Mouse (Mus musculus) CH12.LX (cell line): ENCODE data around the gene Tigd3. TPM values are rescaled to one million over a fixed set of nuclear protein-coding genes. Genes with fewer than 3 reads are reported as not detected.
A peak's percentile ranks its signal among the peaks of the same experiment; 100 is the strongest.

ENCODE experiments used
- DNase-seq: peaks from one replicate; pipeline ENCODE4 v3.0.0-alpha.2; 2013; ENCODE audit errors: extremely low read depth
- H3K27ac ChIP-seq: 2 replicates; pipeline ENCODE4 v1.5.1; 2012; ENCODE audit warnings: low read depth, mild to moderate bottlenecking, control low read depth, moderate library complexity; ENCODE audit not compliant: insufficient read depth
- H3K27me3 ChIP-seq: replicated peaks from 2 replicates; pipeline ENCODE3; 2012; ENCODE audit warnings: inconsistent platforms
- H3K36me3 ChIP-seq, 2 experiments: replicated peaks in 1 of 2; 2 replicates each; pipeline versions ENCODE3 to v1.6.1; 2012; ENCODE audit warnings: inconsistent platforms in 1 of 2, low read length in 1 of 2, mild to moderate bottlenecking in 1 of 2, mixed read lengths in 1 of 2, moderate library complexity in 1 of 2; ENCODE audit not compliant: control insufficient read depth in 1 of 2, insufficient read depth in 1 of 2
- H3K4me1 ChIP-seq, 2 experiments: 2 replicates each; pipeline ENCODE4 v1.6.1; 2012; ENCODE audit warnings: inconsistent platforms in 1 of 2, moderate library complexity in 1 of 2; ENCODE audit not compliant: insufficient read depth in 2 of 2, control insufficient read depth in 1 of 2
- H3K4me2 ChIP-seq: 2 replicates; pipeline ENCODE4 v1.6.1; 2012; ENCODE audit warnings: low read depth, mild to moderate bottlenecking, control low read depth; ENCODE audit not compliant: poor library complexity, insufficient read depth, severe bottlenecking
- H3K4me3 ChIP-seq, 3 experiments: fragments of 150-350 bp in 1 of 3; sonication (generic) in 1 of 3; replicated peaks in 1 of 3; 2 replicates each; pipeline versions ENCODE3 to v1.5.1; 2011 to 2012; ENCODE audit warnings: low read depth in 2 of 3, low read length in 2 of 3, mild to moderate bottlenecking in 2 of 3, moderate library complexity in 2 of 3, control low read depth in 1 of 3, improper control_type of control experiment in 1 of 3, inconsistent platforms in 1 of 3, mixed read lengths in 1 of 3; ENCODE audit not compliant: poor library complexity in 1 of 3
- H3K79me2 ChIP-seq: replicated peaks from 2 replicates; pipeline ENCODE4 v1.6.1; 2012; ENCODE audit warnings: mild to moderate bottlenecking, moderate library complexity; ENCODE audit not compliant: control insufficient read depth, poor library complexity, insufficient read depth, severe bottlenecking; ENCODE audit errors: extremely low read depth
- H3K9ac ChIP-seq: 2 replicates; pipeline ENCODE4 v1.6.1; 2012; ENCODE audit warnings: low read depth, mild to moderate bottlenecking, control low read depth, moderate library complexity; ENCODE audit not compliant: insufficient read depth
- H3K9me3 ChIP-seq: replicated peaks from 2 replicates; pipeline ENCODE3; 2012; ENCODE audit warnings: low read length, inconsistent platforms, mixed read lengths
- BHLHE40 ChIP-seq: IDR thresholded peaks from 2 replicates; pipeline ENCODE4 v1.6.1; 2011; ENCODE audit warnings: mild to moderate bottlenecking, low read depth, low read length, improper control_type of control experiment
- CHD1 ChIP-seq: IDR thresholded peaks from 2 replicates; pipeline ENCODE4 v1.6.1; 2012; ENCODE audit warnings: low read depth, low read length, improper control_type of control experiment, inconsistent platforms
- CHD2 ChIP-seq: IDR thresholded peaks from 2 replicates; pipeline ENCODE4 v1.6.1; 2011; ENCODE audit warnings: low read length, improper control_type of control experiment
- CTCF ChIP-seq, 2 experiments: IDR thresholded peaks in 1 of 2; conservative IDR thresholded peaks in 1 of 2; 2 replicates each; pipeline ENCODE4 v1.5.1; 2011 to 2012; ENCODE audit warnings: low read depth in 2 of 2, low read length in 2 of 2, improper control_type of control experiment in 1 of 2, inconsistent platforms in 1 of 2, mild to moderate bottlenecking in 1 of 2, moderate library complexity in 1 of 2
- ELF1 ChIP-seq: IDR thresholded peaks from 2 replicates; pipeline ENCODE4 v1.6.1; 2014; ENCODE audit warnings: low read depth, mild to moderate bottlenecking, inconsistent platforms, low read length, improper control_type of control experiment
- EP300 ChIP-seq: IDR thresholded peaks from 2 replicates; pipeline ENCODE4 v1.6.1; 2011; ENCODE audit warnings: low read length, improper control_type of control experiment
- HCFC1 ChIP-seq: IDR thresholded peaks from 2 replicates; pipeline ENCODE4 v1.6.1; 2012; ENCODE audit warnings: low read depth, mild to moderate bottlenecking, inconsistent platforms, low read length, improper control_type of control experiment
- IRF4 ChIP-seq: IDR thresholded peaks from 2 replicates; pipeline ENCODE4 v1.6.1; 2014; ENCODE audit warnings: low read depth, mild to moderate bottlenecking, inconsistent platforms, low read length, improper control_type of control experiment
- JUN ChIP-seq: IDR thresholded peaks from 2 replicates; pipeline ENCODE4 v1.6.1; 2011; ENCODE audit warnings: low read depth, mild to moderate bottlenecking, low read length, improper control_type of control experiment, moderate library complexity; ENCODE audit not compliant: insufficient read depth
- JUND ChIP-seq: conservative IDR thresholded peaks from 2 replicates; pipeline ENCODE4 v1.6.1; 2011; ENCODE audit warnings: low read depth, low read length, improper control_type of control experiment
- KAT2A ChIP-seq: IDR thresholded peaks from 2 replicates; pipeline ENCODE4 v1.6.1; 2012; ENCODE audit warnings: low read length, improper control_type of control experiment, inconsistent platforms; ENCODE audit not compliant: insufficient replicate concordance
- MAX ChIP-seq: IDR thresholded peaks from 2 replicates; pipeline ENCODE4 v1.6.1; 2011; ENCODE audit warnings: low read length, improper control_type of control experiment
- MYC ChIP-seq: IDR thresholded peaks from 2 replicates; pipeline ENCODE4 v1.6.1; 2011; ENCODE audit warnings: low read depth, mild to moderate bottlenecking, improper control_type of control experiment, low read length
- NRF1 ChIP-seq: IDR thresholded peaks from 2 replicates; pipeline ENCODE4 v1.6.1; 2014; ENCODE audit warnings: low read depth, mild to moderate bottlenecking, inconsistent platforms, low read length, improper control_type of control experiment, moderate library complexity
- PAX5 ChIP-seq: IDR thresholded peaks from 2 replicates; pipeline ENCODE4 v1.6.1; 2012; ENCODE audit warnings: low read length, inconsistent platforms, mixed read lengths
- POLR2A ChIP-seq: IDR thresholded peaks from 2 replicates; pipeline ENCODE4 v1.6.1; 2011; ENCODE audit warnings: low read depth, mild to moderate bottlenecking, improper control_type of control experiment, low read length
- POLR2AphosphoS2 ChIP-seq: IDR thresholded peaks from 2 replicates; pipeline ENCODE4 v1.6.1; 2011; ENCODE audit warnings: low read depth, low read length, improper control_type of control experiment
- RCOR1 ChIP-seq: conservative IDR thresholded peaks from 2 replicates; pipeline ENCODE4 v1.6.1; 2012; ENCODE audit warnings: low read depth, mild to moderate bottlenecking, inconsistent platforms, low read length, improper control_type of control experiment
- SIN3A ChIP-seq: IDR thresholded peaks from 2 replicates; pipeline ENCODE4 v1.6.1; 2012; ENCODE audit warnings: low read length, improper control_type of control experiment, inconsistent platforms
- SMC3 ChIP-seq: IDR thresholded peaks from 2 replicates; pipeline ENCODE4 v1.6.1; 2011; ENCODE audit warnings: low read depth, low read length, improper control_type of control experiment
- TBP ChIP-seq: conservative IDR thresholded peaks from 2 replicates; pipeline ENCODE4 v1.6.1; 2011; ENCODE audit warnings: low read depth, low read length, improper control_type of control experiment
- TCF12 ChIP-seq: IDR thresholded peaks from 2 replicates; pipeline ENCODE4 v1.6.1; 2014; ENCODE audit warnings: low read depth, mild to moderate bottlenecking, inconsistent platforms, low read length, improper control_type of control experiment
- ZC3H11A ChIP-seq: IDR thresholded peaks from 2 replicates; pipeline ENCODE4 v1.6.1; 2012; ENCODE audit warnings: low read depth, mild to moderate bottlenecking, inconsistent platforms, low read length, improper control_type of control experiment
- ZKSCAN1 ChIP-seq: IDR thresholded peaks from 2 replicates; pipeline ENCODE4 v1.6.1; 2012; ENCODE audit warnings: low read depth, inconsistent platforms, low read length, improper control_type of control experiment, borderline replicate concordance
- dilution Hi-C: fragments of 300-500 bp; cut with MboI; formaldehyde crosslinking; loops from 2 replicates; pipeline ENCODE4 v1.14.3; 2020; ENCODE audit warnings: low sequenced_read_pairs; ENCODE audit not compliant: extremely low pct_unique_long_range_greater_than_20kb, extremely low pct_ligation_motif_present
- in situ Hi-C: fragments of 300-500 bp; cut with MboI; formaldehyde crosslinking; loops from 3 replicates; pipeline ENCODE4 v1.14.3; 2019; ENCODE audit warnings: low sequenced_read_pairs, low pct_ligation_motif_present, low pct_unique_long_range_greater_than_20kb, mixed read lengths
- polyA plus RNA-seq: library from polyadenylated mRNA; unstranded; fragments of >175 nt; gene quantifications from 2 replicates; pipeline ENCODE4 v1.2.1, GENCODE M21; 2012; ENCODE audit warnings: low read depth; ENCODE audit not compliant: insufficient read length
- total RNA-seq, 2 experiments: library from RNA; depleted of rRNA; stranded (reverse); fragments of 300-350 nt in 1 of 2; fragments of >200 nt in 1 of 2; gene quantifications; 2 replicates each; pipeline ENCODE4 v1.2.3; 2012 to 2014

Gene Tigd3
- total and polyA plus RNA-seq, 3 experiments = 0.67 to 1.6 (median 1.4) TPM

DNA sequence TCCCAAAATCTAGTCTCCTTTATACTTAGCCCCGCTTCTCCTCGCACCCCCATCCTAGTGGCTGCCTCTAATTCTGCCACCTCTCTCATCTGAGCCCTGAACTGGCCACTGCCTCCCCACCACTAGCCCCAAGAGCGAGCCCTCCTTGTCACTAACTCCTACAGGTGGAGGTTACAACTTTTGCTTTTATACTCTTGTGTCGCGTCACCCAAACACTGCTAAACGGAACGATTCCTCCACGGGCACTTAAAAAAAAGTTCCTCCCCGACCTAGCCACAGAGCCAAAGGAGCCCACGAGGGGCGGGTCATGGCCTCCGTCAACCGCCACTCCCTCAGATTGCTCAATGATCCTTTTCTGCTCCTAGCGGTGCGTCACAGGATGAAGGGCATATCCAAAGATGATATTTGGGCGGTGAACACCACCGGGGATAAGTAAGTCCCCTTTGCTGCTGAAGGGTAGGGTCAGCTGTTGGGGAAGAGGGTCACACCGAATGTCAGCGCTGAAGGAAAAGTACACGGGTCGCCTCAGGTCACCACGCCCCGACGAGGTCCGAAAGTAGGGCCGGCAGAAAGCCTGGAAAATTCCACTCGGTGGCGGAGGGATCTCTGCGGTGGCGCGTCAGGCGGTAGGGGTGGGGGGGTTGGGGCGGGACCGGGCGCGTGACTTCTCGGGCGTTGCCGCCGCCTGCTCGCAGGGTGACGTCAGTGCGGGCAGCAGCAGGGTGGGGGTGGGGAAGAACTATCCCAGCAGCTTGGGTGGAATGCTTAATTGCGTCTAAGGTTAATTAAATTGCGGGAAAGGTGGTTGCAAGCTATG, 48.4 kb downstream of the Tigd3 start (continued):
- peak; percentile 98 for TF ChIP-seq TBP
- peak; percentile 78 for TF ChIP-seq RCOR1
- TF ChIP-seq PAX5 = no peak
- no peak for TF ChIP-seq ZC3H11A
- peak; percentile 99 for TF ChIP-seq POLR2A
- peak; percentile 93 for TF ChIP-seq CHD2
- TF ChIP-seq SMC3 = no peak; the same call in 1 of the 2 replicates
- peak; percentile 38 for TF ChIP-seq CHD1
- TF ChIP-seq POLR2AphosphoS2 = peak; percentile 99
- peak; percentile 78 for TF ChIP-seq JUND

DNA sequence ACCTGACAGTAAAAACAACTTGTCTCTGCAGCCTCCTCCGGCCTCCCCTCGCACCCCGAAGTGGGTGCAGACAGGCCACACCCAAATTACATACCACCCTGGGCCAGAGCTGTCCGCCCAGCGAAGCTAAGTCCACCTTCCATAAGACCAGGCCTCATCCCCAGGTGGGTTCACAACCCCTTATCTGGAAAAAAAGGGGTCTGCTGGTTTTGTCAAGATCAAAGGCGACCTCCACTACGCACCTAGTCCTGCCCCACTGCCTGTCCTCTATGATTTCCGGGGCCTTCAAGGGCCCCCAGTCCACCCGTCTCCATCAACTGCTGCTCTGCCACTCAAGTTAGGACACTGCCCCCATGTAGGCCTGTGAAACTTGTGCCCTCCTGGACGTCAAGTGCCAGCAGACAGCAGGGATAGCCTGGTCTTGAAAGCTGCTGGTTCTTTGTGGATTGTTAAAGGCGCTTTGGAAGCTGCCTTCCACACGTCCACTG, 49.1 kb downstream of the Tigd3 start:
- H3K9ac ChIP-seq = peak overlapping the region; percentile 99
- dilution Hi-C loops = no loop called here
- no peaks in the 10 kb centered on the region for H3K9me3 ChIP-seq
- DNase-seq = no peak
- peak overlapping the region; percentile 99 for H3K27ac ChIP-seq
- H3K4me3 ChIP-seq = peak overlapping the region; percentile 65 to 98 (median 68)
- H3K27me3 ChIP-seq = no peaks in the 10 kb centered on the region
- peaks cover 9 to 15% of the 10 kb centered on the region in 2 experiments for H3K36me3 ChIP-seq
- H3K79me2 ChIP-seq = peaks cover 49% of the 10 kb centered on the region
- TF ChIP-seq TBP = no peak
- TF ChIP-seq CHD1 = peak; percentile 94
- TF ChIP-seq, all 38 proteins: peak for 1
- Histone ChIP-seq H3K4me1 (peaks cover 4 to 47% of the 10 kb centered on the region in 2 experiments), H3K4me2 (peak overlapping the region; percentile 94)
- in situ Hi-C loops = loop anchor here (5.0 kb wide), 1 partner anchor 53 kb away; no protein-coding TSS in a partner anchor

DNA sequence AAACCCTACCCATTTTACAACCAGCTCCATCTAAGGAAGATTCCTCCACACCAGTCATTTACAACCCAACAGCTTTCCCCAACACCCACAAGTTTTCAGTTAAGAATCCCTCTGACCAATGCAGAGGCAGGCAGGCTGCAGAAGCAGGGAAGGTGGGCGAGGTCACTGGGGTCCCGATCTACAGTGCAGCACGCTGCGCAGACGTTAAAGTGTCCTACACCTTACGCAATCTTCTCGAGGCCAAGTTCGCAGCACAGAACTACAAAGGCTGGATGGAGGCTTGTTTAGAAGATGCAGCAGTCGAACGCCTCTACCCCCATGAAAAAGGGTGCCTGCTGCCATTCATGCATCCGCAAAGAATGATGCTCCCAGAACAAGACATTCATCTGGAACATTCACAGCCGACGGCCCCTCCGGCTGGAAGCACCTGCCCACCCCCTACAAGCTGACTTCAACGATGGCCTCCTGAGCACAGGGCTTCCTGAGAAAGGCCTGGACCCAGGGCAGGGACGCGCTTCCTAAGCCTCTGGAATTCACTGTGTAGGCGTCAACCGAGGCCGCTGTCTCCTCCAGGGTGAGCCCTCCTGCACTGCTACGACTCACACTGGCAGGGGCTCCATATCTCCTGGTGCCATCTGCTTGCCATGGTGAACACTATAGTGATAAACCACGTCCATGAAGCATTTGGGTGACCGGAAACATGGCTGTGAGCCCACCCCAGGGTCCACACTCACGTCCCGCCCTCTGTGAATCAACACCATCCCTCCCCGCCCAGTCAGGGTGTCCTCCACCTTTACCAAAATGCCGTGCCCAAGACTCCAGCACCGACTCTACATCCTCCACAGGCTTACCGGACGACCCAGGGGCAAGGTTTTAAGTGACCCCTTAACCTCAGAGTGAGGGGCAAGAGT, 49.9 kb downstream of the Tigd3 start:
- in situ Hi-C loops = no loop called here
- DNase-seq = peak; percentile 35
- TF ChIP-seq CHD2 = no peak
- TF ChIP-seq ZKSCAN1 = no peak
- no peak for TF ChIP-seq IRF4
- no peak for TF ChIP-seq MYC
- TF ChIP-seq RCOR1 = no peak
- TF ChIP-seq NRF1 = no peak
- TF ChIP-seq KAT2A = no peak
- no peak; the same call in 1 of the 2 replicates for TF ChIP-seq POLR2AphosphoS2
- no peak for TF ChIP-seq ELF1
- TF ChIP-seq HCFC1 = no peak
- TF ChIP-seq BHLHE40 = no peak
- no peak for TF ChIP-seq TCF12
- no peak for TF ChIP-seq EP300
- TF ChIP-seq SIN3A = peak; percentile 39
- TF ChIP-seq PAX5 = no peak
- no peak for TF ChIP-seq JUND
- TF ChIP-seq SMC3 = peak; percentile 11; the same call in 1 of the 2 replicates
- TF ChIP-seq MAX = no peak
- no peak for TF ChIP-seq CTCF (conservative IDR thresholded peaks at IDR 0.05 in 1 of 2, IDR thresholded peaks at IDR 0.05 in 1 of 2; ENCODE audit: low read depth in 2 of 2, low read length in 2 of 2)
- no peak; the same call in none of the 2 replicates for TF ChIP-seq CHD1
- TF ChIP-seq ZC3H11A = no peak
- TF ChIP-seq JUN = no peak

More for the DNA sequence above, 49.9 kb downstream of the Tigd3 start:
- H3K27me3 ChIP-seq = no peaks in the 10 kb centered on the region
- peak overlapping the region; percentile 99 for H3K9ac ChIP-seq
- peaks cover 49% of the 10 kb centered on the region for H3K79me2 ChIP-seq
- H3K36me3 ChIP-seq = peaks cover 9 to 15% of the 10 kb centered on the region in 2 experiments
- H3K9me3 ChIP-seq = no peaks in the 10 kb centered on the region
- peak overlapping the region; percentile 94 for H3K4me2 ChIP-seq
- peak overlapping the region; percentile 99 for H3K27ac ChIP-seq
- H3K4me1 ChIP-seq = peaks cover 10 to 47% of the 10 kb centered on the region in 2 experiments
- dilution Hi-C loops = no loop called here
- peak overlapping the region; percentile 65 to 98 (median 68) for H3K4me3 ChIP-seq
